Mouse (Mus musculus) right cerebral cortex, adult 2 months (tissue): ENCODE data around the gene Zfp507.

Experiments used
- DNase-seq, 2 experiments: peaks; one replicate each; pipeline ENCODE4 v3.0.0; 2021 to 2022; ENCODE audit warnings: low spot score in 2 of 2

The Zfp507 gene

GRCm38 (mm10) chr7:35785579-35785978 lies 17.2 kb downstream of the Zfp507 start:
- no peak for DNase-seq

DNA sequence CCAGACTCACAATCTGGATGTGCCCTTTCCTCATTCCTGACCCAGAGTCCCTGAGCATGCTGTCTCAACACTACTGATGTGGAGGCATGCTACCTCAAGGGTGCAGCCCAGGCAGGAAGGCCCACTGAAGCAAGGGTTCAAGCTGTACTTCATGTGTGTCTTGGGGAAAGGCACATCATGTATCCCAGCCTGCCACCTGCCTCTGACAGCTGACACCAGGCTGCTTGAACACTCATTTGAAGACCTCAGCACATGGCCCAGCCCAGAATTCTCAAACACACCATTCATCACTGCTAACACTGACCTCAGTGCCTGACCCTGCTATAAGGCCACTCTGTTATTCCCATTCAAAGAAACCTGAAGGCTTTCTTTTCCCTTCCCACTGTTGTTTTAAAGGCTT lies 20.6 kb downstream of the Zfp507 start:
- no peak for DNase-seq

DNA sequence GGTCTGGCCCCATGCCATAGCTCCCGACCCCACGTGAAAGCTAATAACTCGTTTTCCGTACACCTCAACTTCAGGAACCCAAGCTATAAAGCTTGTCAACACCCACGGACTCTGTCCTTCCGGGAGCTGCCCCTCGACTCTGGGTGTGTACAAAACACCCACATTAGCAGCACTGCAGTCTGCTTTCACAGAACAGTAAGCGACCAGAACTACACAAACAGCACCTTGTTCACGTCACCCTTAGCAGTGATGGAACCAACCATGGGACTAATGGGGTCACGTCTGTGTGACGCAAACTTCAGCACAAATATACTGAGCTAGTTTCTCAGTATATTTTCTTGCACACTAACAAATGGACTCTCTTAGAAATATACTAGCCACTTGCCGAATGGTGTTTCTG lies 28.7 kb downstream of the Zfp507 start:
- DNase-seq: no peak

DNA sequence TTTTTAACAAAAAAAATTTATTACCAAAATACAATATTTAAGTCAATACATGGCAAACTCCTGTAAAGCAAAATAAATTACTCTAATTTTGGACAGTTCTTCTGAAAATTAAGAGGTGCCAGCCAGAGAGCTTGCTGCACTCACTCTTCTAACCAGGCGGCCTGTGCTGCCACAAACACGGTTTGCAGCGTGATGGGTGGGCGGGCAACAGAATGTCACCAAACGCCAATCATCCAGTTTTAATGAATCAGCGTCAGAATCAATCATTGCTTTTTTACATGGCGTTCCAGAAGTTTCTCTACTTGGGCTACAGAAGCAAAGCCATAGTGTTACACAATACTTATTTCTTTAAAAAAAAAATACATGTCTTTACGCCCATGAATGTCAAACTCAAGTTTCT lies 30.5 kb downstream of the Zfp507 start:
- no peak for DNase-seq

DNA sequence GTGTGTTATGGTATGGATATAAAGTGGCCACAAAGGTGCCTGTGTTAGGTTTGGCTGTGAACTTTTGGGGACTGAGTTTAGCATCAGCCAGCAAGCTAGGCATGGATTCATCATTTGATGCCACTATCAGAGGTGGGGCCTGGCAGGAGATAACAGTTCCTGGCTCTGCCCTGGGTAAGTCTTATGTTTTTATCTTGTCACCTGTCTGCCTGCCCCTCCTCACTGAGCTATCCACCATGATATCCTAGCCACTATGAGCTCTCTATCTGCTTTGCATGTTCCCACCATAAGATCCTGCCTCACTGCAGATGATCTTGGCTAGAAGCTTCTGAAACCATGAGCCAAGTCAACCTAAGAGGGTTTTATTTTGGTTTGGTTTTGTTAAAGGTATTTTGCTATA lies 31.7 kb downstream of the Zfp507 start:
- DNase-seq: no peak

- no peak for DNase-seq
Measured at GRCm38 (mm10) chr7:35770122-35770521, 32.7 kb downstream of the Zfp507 start.

DNA sequence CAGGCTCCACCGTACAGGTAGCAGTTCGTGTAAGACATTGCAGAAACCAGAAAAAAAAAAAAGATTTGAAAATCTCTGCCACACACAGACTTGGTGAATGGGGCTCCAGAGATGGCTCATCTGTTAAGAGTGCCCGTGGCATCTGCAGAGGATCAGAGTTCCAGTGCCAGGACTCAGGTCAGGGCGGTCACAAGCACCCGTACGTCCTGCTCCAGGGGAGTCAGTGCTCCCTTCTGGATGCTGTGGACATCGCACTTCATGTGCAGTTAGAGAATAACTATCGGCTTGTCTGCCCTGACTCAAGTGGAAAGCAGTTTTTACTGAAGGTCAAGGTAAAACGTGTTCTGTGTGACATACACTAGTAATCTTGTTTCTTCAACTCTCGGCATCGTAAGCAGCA lies 38.3 kb downstream of the Zfp507 start:
- no peak for DNase-seq

- DNase-seq: no peak
Measured at GRCm38 (mm10) chr7:35761801-35762200, 41.0 kb downstream of the Zfp507 start.

DNA sequence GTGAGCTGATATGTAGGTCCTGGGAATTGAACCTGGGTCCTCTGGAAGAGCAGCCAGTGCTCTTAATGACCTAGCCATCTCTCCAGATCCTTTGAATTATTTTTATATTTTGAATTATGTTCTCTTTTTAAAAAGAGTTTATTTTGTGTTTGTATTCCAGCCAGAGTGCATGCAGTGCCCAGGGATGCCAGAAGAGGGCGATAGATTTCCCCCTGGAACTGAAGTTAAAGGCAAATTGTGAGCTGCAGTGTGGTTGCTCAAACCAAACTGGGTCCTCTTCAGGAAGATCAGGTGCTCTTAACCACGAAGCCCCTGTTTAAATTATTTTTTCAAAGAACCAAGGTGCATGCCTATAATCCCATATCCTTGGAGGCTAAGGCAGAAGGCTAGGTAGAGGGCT lies 43.2 kb downstream of the Zfp507 start:
- DNase-seq: no peak

DNA sequence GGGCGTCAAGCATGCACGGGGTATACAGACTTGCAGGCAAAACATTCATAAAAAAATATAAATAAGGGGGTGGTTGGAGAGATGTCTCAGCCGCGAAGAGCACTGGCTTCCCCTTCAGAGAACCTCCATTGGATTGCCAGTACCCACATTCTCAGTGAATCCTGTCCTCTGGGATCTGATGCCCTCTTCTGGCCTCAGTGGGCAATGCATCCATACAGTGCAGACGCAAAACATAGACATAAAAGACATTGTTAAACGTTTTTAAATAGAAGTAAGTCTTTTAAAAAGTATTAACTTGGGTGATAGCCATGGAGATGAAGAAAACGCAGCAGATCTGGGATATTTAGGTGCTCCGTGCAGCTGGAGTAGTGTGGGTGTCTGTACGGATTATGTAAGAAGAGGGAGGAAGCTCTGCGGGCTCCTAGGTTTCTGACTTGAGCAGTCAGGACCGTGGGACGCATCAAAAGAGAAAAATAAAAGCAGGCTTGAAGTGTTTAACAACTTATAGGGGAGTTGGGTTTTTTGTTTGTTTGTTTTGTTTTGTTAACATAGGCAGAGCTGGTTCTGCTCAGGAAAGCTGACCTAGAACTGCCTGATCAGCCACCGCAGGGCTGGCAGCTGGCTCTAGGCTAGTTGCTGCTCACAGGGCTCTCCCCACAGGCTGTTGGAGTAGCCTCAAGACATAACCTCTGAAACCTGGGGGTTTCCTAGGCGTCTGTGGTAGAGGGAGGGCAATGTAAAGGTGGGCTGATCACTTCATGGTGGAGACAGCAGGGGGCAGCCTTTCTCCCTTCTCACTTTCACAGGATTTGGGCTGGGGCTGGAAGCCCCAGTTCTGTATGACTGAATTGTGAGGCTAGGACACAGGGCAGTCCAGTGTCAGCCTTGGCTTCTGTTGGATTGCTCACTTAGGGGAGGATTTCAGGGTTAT lies 46.0 kb downstream of the Zfp507 start:
- DNase-seq: peak; percentile 53 to 56

GRCm38 (mm10) chr7:35754886-35755168 lies 48.0 kb downstream of the Zfp507 start:
- no peak for DNase-seq

- peak; percentile 86 to 87 for DNase-seq
Measured at GRCm38 (mm10) chr7:35754033-35754885, 48.5 kb downstream of the Zfp507 start, which contains the start of gene Dpy19l3. TSS of gene Dpy19l3 (minus strand) at chr7:35754454.

DNA sequence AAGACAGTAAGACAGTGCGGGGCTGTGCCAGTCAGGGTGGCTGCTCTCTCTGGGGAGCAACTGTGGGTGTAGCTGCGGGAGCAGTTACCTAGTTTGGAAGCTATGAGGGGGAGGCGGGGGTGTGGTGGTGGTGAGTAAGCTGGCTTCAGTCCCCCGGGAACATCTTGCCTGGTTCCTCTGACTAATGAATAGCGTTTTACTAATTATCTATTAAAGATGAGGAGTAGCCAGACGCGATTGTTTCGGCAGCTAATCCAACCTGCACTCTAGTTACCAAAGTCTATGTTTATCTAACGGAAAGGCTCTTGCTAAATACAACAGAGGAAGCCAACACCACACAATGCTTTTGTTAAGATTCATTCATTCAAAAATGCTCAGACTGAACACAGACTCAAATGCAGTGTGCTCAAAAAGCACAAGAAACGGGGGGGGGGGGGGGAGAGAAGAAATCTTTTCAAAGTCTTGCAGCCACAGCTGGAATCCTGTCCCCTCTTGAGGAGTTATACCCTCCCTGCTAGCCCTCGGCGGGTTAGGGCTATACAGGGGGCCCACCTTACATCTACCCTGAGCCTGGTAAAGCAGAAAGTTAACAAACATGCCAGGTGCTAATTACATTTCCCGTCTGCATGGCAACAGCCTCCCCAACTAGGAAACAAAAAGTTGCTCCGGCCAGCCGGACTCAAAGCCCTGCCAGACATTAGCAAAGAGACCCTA lies 49.3 kb downstream of the Zfp507 start:
- DNase-seq: peak; percentile 67 to 79

- DNase-seq: no peak
Measured at GRCm38 (mm10) chr7:35750873-35751272, 51.9 kb downstream of the Zfp507 start.

DNA sequence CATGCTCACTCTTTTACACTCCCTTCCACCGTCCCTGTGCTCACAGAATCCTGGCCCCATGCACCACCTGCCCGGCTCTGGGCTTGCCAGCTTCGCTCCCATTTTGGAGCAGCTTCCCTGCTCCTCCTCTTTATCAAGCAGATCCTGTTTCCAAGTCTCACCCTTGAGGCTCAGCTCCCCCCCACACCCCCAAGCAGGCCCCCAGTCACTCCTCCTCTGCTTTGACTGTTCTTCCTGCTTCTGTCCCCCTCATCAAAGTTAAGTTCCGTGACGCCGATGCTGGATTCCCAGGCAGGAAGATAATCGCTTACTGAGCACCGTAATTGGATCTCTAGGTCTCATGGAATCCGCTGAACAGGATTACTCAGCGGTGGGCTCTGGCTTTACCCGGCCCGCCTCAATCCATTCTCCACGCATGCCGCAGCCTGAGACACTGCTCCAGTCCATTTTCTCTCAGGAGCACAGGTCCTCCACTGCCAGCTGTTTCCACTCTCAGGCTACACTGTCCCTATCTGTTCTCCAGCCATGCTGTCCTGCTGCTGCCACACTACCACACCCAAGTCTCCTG lies 55.3 kb downstream of the Zfp507 start:
- DNase-seq: no peak

DNA sequence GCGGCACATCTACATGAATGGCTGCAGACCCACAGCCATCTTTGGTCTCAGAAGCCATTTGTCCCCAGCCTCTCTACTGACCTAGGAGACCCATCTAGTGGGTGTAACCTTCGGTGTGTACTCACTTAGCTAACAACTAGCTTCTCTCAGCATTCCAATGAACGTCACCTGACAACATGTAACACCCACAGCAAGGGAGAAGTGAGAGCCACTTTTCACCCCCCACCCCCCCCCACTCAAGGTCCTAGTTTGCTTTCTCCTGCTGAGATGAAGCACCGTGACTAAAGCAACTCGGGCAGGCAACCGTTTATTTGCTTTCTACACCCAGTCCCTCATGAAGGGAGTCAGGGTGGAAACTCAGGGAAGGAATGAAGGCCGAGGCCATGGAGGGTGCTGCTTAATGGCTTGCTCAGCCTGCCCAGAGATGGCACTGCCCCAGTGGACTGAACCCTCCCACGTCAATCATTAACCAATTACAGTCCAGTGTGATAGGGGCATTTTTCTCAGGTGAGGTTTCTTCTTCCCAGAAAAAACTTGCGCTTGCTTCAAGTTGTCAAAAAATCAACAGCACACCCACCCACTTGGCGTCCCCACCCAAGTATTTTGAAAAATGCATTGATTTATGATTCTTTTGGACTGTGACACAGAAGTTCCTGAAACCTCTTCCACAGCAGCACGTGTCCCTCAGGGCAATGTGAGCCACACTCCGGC lies 56.0 kb downstream of the Zfp507 start:
- no peak for DNase-seq

DNA sequence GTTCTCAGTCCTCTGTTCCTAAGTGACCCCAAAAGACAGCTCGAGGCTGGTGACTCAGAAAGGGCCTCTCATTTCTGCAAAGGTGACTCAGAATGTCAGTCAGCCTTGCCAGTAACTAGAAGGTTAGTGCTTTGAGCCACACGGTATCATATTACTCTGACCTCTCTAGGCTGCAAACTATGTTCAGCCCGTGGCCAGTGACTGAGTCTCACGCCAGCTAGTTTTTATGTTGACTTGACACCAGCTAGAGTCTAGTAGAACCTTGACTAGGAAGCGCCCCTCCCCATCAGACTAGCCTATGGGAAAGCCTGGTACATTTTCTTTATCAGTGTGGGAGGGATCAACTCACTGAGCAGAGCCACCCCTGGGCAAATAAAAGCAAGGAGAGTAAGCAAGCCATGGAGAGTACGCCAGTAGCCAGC lies 57.5 kb downstream of the Zfp507 start:
- no peak for DNase-seq

- peak; percentile 75 for DNase-seq
Measured at GRCm38 (mm10) chr7:35744771-35745170, 58.0 kb downstream of the Zfp507 start.

DNA sequence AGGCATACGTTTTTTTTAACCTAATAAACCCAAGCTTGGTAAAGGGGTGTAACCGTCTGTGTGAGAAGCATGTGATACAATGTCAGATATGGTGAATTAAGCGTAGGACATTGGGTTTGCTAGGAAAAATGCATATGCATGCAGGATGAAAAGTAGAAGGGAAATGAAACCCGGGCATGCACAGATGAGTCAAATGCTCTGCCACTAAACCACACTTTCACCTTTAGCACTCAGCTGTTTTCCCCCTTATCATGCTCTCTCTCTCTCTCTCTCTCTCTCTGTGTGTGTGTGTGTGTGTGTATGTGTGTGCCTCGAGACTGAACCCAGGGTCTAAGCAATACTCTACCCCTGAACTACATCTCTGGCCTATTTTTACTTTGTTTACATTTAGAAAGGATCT lies 60.5 kb downstream of the Zfp507 start:
- DNase-seq: no peak

- DNase-seq: no peak
Measured at GRCm38 (mm10) chr7:35741858-35742257, 60.9 kb downstream of the Zfp507 start.
